Mouse (Mus musculus) CH12.LX (cell line): ENCODE data around the gene Hist1h4n.
"Not testable (repeated sequence)": the region's sequence is repeated elsewhere in the genome, so short reads cannot be mapped to it uniquely, and the experiment has no call there.

Experiments
- CTCF ChIP-seq, 2 experiments: IDR thresholded peaks in 1 of 2; conservative IDR thresholded peaks in 1 of 2; 2 replicates each; pipeline ENCODE4 v1.5.1; 2011 to 2012; ENCODE audit warnings: low read depth in 2 of 2, low read length in 2 of 2, improper control_type of control experiment in 1 of 2, inconsistent platforms in 1 of 2, mild to moderate bottlenecking in 1 of 2, moderate library complexity in 1 of 2
- NELFE ChIP-seq: IDR thresholded peaks from 2 replicates; pipeline ENCODE4 v1.6.1; 2011; ENCODE audit warnings: low read depth, low read length, improper control_type of control experiment
- POLR2A ChIP-seq: IDR thresholded peaks from 2 replicates; pipeline ENCODE4 v1.6.1; 2011; ENCODE audit warnings: low read depth, mild to moderate bottlenecking, improper control_type of control experiment, low read length
- USF1 ChIP-seq: IDR thresholded peaks from 2 replicates; pipeline ENCODE4 v1.6.1; 2014; ENCODE audit warnings: low read depth, mild to moderate bottlenecking, inconsistent platforms, low read length, improper control_type of control experiment
- ZKSCAN1 ChIP-seq: IDR thresholded peaks from 2 replicates; pipeline ENCODE4 v1.6.1; 2012; ENCODE audit warnings: low read depth, inconsistent platforms, low read length, improper control_type of control experiment, borderline replicate concordance

DNA sequence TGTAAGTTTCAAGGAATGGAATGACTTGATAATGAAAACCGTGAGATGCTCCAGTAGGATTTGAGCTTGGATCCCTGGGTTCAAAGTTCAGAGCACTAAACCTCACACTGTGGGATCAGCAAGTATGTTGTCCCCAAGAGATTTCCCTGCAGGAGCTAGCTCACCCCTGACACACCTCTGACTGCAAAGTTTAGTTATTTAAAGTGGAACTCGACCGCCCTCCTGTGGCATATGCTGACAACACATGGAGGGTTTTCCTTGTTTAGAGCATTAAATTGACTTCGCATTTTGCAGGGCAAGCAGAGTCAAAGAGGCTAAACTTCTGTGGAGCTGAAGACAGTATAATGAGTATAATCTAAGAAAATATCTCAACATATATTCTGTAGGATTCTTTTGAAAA, 28.9 kb downstream of the Hist1h4n start:
- TF ChIP-seq POLR2A; NELFE; CTCF (conservative IDR thresholded peaks at IDR 0.05 in 1 of 2, IDR thresholded peaks at IDR 0.05 in 1 of 2; ENCODE audit: low read depth in 2 of 2, low read length in 2 of 2); USF1; ZKSCAN1: not testable (repeated sequence)
